Mouse (Mus musculus): ENCODE measurements around the gene Cyth3. TPM values are rescaled to one million over a fixed set of nuclear protein-coding genes. Genes with fewer than 3 reads are reported as not detected.
A peak's percentile ranks its signal among the peaks of the same experiment; 100 is the strongest.

Cyth3 gene
- polyA plus RNA-seq, 1 experiment from 2014 or later: 62.8 TPM

DNA sequence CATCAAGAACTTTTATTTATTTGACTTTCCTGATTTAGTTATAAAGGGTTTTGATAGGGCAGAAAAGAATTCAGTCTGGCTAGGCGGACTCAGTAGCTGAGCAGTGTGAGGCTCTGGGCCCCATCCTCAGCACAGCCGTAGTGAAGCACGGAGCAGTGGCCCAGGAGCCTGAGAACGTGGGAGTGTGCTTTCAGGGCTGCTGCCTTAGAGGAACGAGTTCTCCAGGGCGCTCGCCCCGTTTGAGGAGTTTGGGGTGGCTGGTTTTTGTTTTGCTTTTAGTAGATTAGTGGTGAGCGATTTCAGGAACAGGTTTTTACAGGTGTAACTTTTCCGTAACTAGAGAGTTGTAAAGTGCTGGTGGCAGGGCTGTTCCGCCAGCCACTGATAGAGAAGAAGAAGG, 13.1 kb downstream of the Cyth3 start:
- DNase-seq (ENCODE audit: low spot score) (no peak), ATAC-seq (replicated peaks; ENCODE audit: low FRiP score) (no peak)
- H3K4me3 ChIP-seq (ENCODE audit: low read depth, low read length): no peak overlapping the region
- peaks cover 85% of the 10 kb centered on the region for H3K4me1 ChIP-seq (replicated peaks; ENCODE audit: control insufficient read depth, insufficient read depth, low read length)
- H3K9ac ChIP-seq (ENCODE audit: low read depth, low read length): no peak overlapping the region; the same call in 1 of the 2 replicates
- H3K36me3 ChIP-seq (ENCODE audit: control insufficient read depth, insufficient read depth, low read length): no peaks in the 10 kb centered on the region
- no peak overlapping the region; the same call in 1 of the 2 replicates for H3K4me2 ChIP-seq
- peak overlapping the region; percentile 16; the same call in 1 of the 2 replicates for H3K27ac ChIP-seq (ENCODE audit: low read depth, low read length)
- 71% methylated on average over 11 of the region's 11 CpGs for WGBS
- H3K9me3 ChIP-seq (ENCODE audit: control insufficient read depth, low read length): 0 out of 2 replicates have a peak, but pooled peaks cover under 1% of the 10 kb centered on the region
- no peaks in the 10 kb centered on the region for H3K27me3 ChIP-seq (replicated peaks; ENCODE audit: control insufficient read depth, insufficient read depth, low read length)

DNA sequence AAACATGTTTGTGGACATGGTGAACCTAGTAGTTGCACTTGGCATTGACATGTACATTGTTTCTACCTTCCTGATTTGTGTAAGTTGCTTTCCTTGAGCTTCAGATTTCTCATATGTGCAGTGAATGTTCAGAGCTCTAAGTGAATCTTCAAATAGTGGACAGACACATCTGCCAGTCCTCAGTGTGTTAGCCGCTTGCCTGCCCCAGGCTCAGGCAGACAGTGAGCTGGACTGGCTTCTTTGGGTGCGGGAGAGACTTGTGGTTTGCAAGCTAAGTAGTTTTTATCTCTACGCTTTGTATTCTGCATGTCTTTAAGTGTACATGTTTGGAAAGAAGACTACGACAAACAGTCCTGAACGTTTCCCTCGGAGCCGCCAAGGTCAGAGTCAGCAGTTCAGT, 13.9 kb downstream of the Cyth3 start:
- Histone ChIP-seq H3K9ac (ENCODE audit: low read depth, low read length) (no peak overlapping the region), H3K4me2 (peak overlapping the region; percentile 26), H3K27ac (ENCODE audit: low read depth, low read length) (peak overlapping the region; percentile 16; the same call in 1 of the 2 replicates)

DNA sequence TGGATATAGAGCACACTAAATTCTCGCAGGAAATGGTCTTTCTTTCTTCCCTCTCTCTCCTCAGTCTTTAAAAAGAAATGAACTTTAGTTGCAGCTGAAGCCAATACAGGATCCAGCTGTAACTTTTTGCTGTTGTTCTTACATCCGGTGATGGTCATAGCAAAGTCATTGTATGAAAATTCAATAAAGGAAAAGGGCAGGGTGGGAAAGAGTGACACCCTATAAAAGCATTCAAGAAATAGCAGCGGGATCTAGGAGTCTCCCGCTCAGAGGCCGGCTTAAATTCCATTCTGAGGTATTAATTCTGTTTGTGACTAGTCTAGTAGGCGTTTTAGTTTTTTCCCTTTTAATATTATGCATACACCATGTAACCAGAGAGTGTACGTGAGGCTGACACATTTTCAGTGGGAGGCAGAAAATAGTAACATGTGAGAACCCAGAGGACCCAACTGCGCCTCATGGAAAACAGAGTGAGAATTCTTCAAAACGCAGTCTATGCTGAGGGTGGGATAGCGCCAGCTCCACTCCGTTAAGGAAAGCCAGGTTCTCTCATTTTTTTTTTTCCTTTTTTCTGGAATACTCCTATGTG, 15.7 kb downstream of the Cyth3 start:
- Histone ChIP-seq H3K36me3 (ENCODE audit: control insufficient read depth, insufficient read depth, low read length) (no peaks in the 10 kb centered on the region), H3K4me2 (peak overlapping the region; percentile 52; the same call in 1 of the 2 replicates), H3K4me1 (replicated peaks; ENCODE audit: control insufficient read depth, insufficient read depth, low read length) (peaks cover 85% of the 10 kb centered on the region), H3K9ac (ENCODE audit: low read depth, low read length) (no peak overlapping the region), H3K27ac (ENCODE audit: low read depth, low read length) (peak overlapping the region; percentile 97), H3K4me3 (ENCODE audit: low read depth, low read length) (no peak overlapping the region), H3K9me3 (ENCODE audit: control insufficient read depth, low read length) (no peaks in the 10 kb centered on the region), H3K27me3 (replicated peaks; ENCODE audit: control insufficient read depth, insufficient read depth, low read length) (no peaks in the 10 kb centered on the region)
- DNase-seq (ENCODE audit: low spot score) (no peak), ATAC-seq (replicated peaks; ENCODE audit: low FRiP score) (no peak)
- 82% methylated on average over 11 of the region's 11 CpGs for WGBS

More for the DNA sequence above, 13.9 kb downstream of the Cyth3 start:
- DNase-seq (ENCODE audit: low spot score) (no peak), ATAC-seq (replicated peaks; ENCODE audit: low FRiP score) (no peak)
- whole genome bisulfite sequencing: 63% methylated on average over 7 of the region's 7 CpGs
- H3K4me1 ChIP-seq (replicated peaks; ENCODE audit: control insufficient read depth, insufficient read depth, low read length): peaks cover 85% of the 10 kb centered on the region
- no peak overlapping the region for H3K4me3 ChIP-seq (ENCODE audit: low read depth, low read length)
- H3K36me3 ChIP-seq (ENCODE audit: control insufficient read depth, insufficient read depth, low read length): no peaks in the 10 kb centered on the region
- H3K27me3 ChIP-seq (replicated peaks; ENCODE audit: control insufficient read depth, insufficient read depth, low read length): no peaks in the 10 kb centered on the region
- no peaks in the 10 kb centered on the region for H3K9me3 ChIP-seq (ENCODE audit: control insufficient read depth, low read length)

DNA sequence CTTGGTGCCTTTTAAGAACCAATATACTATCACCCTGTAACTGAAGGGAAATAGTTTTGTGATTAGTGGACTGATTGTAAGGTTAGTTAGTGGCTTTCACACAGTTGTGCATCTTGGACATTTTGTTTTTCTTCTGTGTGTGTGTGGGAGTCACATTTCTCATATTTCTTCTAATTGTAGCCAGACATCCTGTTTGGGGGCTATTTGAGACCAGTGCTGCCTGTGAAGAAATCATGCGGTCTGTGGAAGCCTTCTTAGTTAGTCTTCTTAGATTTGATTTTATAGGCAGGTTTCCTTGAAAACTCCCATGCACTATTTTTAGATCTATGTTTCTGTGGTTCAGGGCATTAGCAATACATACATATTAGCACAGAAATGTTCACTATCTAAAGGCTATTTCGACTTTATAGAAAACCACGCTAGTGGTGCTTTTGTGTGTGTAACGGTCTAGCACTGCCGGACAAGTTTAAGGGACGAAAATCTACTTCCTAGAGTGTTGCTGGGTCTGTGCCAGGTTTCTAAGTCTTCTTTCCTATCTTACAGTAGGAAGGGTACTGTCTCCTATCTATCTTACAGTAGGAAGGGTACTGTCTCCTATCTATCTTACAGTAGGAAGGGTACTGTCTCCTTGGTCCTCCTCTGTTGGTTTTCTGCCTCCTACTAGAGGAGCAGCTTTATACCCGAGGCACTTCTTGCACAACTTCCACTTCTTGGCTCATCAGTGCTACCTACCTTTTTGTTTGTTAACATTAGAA, 16.4 kb downstream of the Cyth3 start:
- H3K27me3 ChIP-seq (replicated peaks; ENCODE audit: control insufficient read depth, insufficient read depth, low read length): no peaks in the 10 kb centered on the region
- ATAC-seq (replicated peaks; ENCODE audit: low FRiP score) (no peak; the same call in 1 of the 2 replicates), DNase-seq (ENCODE audit: low spot score) (no peak)
- no peak overlapping the region for H3K9ac ChIP-seq (ENCODE audit: low read depth, low read length)
- H3K9me3 ChIP-seq (ENCODE audit: control insufficient read depth, low read length): no peaks in the 10 kb centered on the region
- H3K36me3 ChIP-seq (ENCODE audit: control insufficient read depth, insufficient read depth, low read length): no peaks in the 10 kb centered on the region
- 64% methylated on average over 7 of the region's 7 CpGs for WGBS
- no peak overlapping the region for H3K4me3 ChIP-seq (ENCODE audit: low read depth, low read length)
- peaks cover 79% of the 10 kb centered on the region for H3K4me1 ChIP-seq (replicated peaks; ENCODE audit: control insufficient read depth, insufficient read depth, low read length)
- H3K27ac ChIP-seq (ENCODE audit: low read depth, low read length): peak overlapping the region; percentile 97
- H3K4me2 ChIP-seq: peak overlapping the region; percentile 52

DNA sequence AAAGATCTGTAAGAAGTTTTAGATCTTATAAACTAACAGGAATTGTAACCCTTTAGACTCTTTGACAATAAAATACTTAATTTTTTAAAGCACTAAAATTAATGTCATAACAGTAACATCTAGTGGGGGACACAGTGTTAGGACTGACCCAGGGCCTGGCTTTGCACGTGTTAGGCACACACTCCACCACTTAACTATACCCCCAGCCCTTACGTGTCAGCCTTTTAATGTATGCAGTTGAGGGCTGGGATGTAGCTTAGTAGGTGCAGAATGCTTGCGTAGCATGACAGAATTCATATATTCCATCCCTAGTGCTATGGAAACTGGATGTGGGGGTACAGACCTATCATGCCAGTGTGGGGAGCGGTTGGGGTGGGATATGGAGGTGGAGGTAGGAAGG, 17.1 kb downstream of the Cyth3 start:
- H3K36me3 ChIP-seq (ENCODE audit: control insufficient read depth, insufficient read depth, low read length): no peaks in the 10 kb centered on the region
- no peaks in the 10 kb centered on the region for H3K27me3 ChIP-seq (replicated peaks; ENCODE audit: control insufficient read depth, insufficient read depth, low read length)
- peak overlapping the region; percentile 55; the same call in 1 of the 2 replicates for H3K9ac ChIP-seq (ENCODE audit: low read depth, low read length)
- 61% methylated on average over 4 of the region's 4 CpGs for WGBS
- DNase-seq (ENCODE audit: low spot score) (no peak), ATAC-seq (replicated peaks; ENCODE audit: low FRiP score) (peak; percentile 29)
- peaks cover 73% of the 10 kb centered on the region for H3K4me1 ChIP-seq (replicated peaks; ENCODE audit: control insufficient read depth, insufficient read depth, low read length)
- H3K27ac ChIP-seq (ENCODE audit: low read depth, low read length): peak overlapping the region; percentile 97
- no peak overlapping the region for H3K4me3 ChIP-seq (ENCODE audit: low read depth, low read length)
- peak overlapping the region; percentile 52 for H3K4me2 ChIP-seq
- no peaks in the 10 kb centered on the region for H3K9me3 ChIP-seq (ENCODE audit: control insufficient read depth, low read length)

DNA sequence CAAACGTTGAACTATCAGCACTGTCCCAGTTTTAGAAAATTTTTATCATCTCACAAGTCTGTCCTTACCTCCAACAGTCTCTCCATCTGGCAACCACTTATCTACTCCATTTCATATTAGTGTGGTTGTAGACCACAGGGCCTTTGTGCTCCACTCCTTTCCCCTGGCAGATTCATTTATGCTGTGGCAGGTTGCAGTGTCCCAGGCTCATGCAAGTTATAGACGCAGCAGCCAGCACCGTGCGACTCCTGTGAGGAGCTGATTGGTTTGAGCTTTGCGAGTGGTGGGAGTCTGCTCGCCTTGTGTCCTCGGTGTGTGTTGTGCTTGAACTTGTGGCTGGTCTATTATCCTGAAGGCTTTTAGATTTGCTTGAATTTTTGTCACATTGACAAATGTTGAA, 17.6 kb downstream of the Cyth3 start:
- no peaks in the 10 kb centered on the region for H3K36me3 ChIP-seq (ENCODE audit: control insufficient read depth, insufficient read depth, low read length)
- H3K4me2 ChIP-seq: peak overlapping the region; percentile 52
- H3K27ac ChIP-seq (ENCODE audit: low read depth, low read length): peak overlapping the region; percentile 97
- H3K4me1 ChIP-seq (replicated peaks; ENCODE audit: control insufficient read depth, insufficient read depth, low read length): peaks cover 72% of the 10 kb centered on the region
- H3K9me3 ChIP-seq (ENCODE audit: control insufficient read depth, low read length): no peaks in the 10 kb centered on the region
- H3K27me3 ChIP-seq (replicated peaks; ENCODE audit: control insufficient read depth, insufficient read depth, low read length): no peaks in the 10 kb centered on the region
- DNase-seq (ENCODE audit: low spot score) (no peak), ATAC-seq (replicated peaks; ENCODE audit: low FRiP score) (peak; percentile 95)
- no peak overlapping the region for H3K4me3 ChIP-seq (ENCODE audit: low read depth, low read length)
- 50% methylated on average over 7 of the region's 7 CpGs for WGBS
- peak overlapping the region; percentile 44; the same call in 1 of the 2 replicates for H3K9ac ChIP-seq (ENCODE audit: low read depth, low read length)

DNA sequence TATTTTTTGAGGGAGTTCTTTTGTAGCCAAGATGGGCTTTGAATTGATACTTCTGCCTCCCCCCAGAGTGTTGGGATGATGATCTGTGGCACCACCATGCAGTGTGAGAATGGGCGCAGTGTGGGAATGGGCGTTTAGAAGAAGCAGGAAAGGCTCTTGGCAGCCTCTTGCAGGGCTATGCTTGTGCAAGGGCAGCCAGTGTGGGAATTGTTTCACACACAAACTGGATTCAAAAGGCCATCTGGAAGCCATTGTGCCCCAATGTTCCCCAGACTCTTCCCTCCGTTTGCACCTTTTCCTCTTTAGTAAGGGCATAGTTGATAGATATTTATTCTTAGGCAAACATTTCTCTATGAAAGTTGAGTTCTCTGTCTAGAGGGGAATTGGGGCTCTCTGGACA, 19.3 kb downstream of the Cyth3 start:
- no peaks in the 10 kb centered on the region for H3K27me3 ChIP-seq (replicated peaks; ENCODE audit: control insufficient read depth, insufficient read depth, low read length)
- 0 out of 2 replicates have a peak overlapping the region, but pooled peaks have one; percentile 20 for H3K4me2 ChIP-seq
- peak overlapping the region; percentile 32 for H3K27ac ChIP-seq (ENCODE audit: low read depth, low read length)
- 92% methylated on average over 3 of the region's 3 CpGs for WGBS
- DNase-seq (ENCODE audit: low spot score) (no peak), ATAC-seq (replicated peaks; ENCODE audit: low FRiP score) (no peak)
- peaks cover 71% of the 10 kb centered on the region for H3K4me1 ChIP-seq (replicated peaks; ENCODE audit: control insufficient read depth, insufficient read depth, low read length)
- H3K4me3 ChIP-seq (ENCODE audit: low read depth, low read length): no peak overlapping the region
- peak overlapping the region; percentile 34; the same call in 1 of the 2 replicates for H3K9ac ChIP-seq (ENCODE audit: low read depth, low read length)
- H3K9me3 ChIP-seq (ENCODE audit: control insufficient read depth, low read length): no peaks in the 10 kb centered on the region
- no peaks in the 10 kb centered on the region for H3K36me3 ChIP-seq (ENCODE audit: control insufficient read depth, insufficient read depth, low read length)

DNA sequence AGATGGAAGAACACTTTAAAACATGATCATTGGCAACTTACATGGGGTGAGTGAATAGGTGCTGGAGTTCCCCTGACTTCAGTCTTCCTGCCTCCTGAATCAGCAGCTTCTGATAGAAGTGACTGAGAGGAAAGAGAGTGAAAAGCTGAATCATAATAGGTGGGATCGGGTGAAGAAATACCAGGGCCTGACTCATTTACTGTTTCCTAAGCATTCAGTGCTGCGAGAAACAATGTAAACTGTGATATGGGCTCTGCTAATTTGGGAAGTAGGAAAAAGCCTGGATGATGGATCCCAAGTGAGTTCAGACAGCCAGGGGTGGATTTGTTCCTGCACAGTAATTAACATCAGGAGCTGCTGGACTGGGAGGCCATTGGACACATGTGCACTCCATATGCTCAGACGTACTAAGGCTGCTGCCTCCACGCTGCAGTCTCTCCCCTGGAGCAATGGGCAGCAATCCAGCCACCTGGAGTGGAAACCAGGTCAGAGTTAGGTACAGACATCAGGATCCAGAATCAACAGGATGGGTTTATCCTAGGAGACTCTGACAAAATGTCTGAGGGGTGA, 20.1 kb downstream of the Cyth3 start:
- Histone ChIP-seq H3K4me2 (no peak overlapping the region), H3K27ac (ENCODE audit: low read depth, low read length) (peak overlapping the region; percentile 43), H3K36me3 (ENCODE audit: control insufficient read depth, insufficient read depth, low read length) (no peaks in the 10 kb centered on the region), H3K9ac (ENCODE audit: low read depth, low read length) (no peak overlapping the region), H3K27me3 (replicated peaks; ENCODE audit: control insufficient read depth, insufficient read depth, low read length) (no peaks in the 10 kb centered on the region), H3K9me3 (ENCODE audit: control insufficient read depth, low read length) (no peaks in the 10 kb centered on the region), H3K4me3 (ENCODE audit: low read depth, low read length) (no peak overlapping the region), H3K4me1 (replicated peaks; ENCODE audit: control insufficient read depth, insufficient read depth, low read length) (peaks cover 73% of the 10 kb centered on the region)
- no peak for DNase-seq (ENCODE audit: low spot score)
- ATAC-seq (replicated peaks; ENCODE audit: low FRiP score): no peak
- 66% methylated on average over 4 of the region's 4 CpGs for WGBS

Data from liver, embryonic 11.5 days (tissue).